Mouse (Mus musculus): ENCODE data around the gene Parpbp. TPM values are rescaled to one million over a fixed set of nuclear protein-coding genes. Genes with fewer than 3 reads are reported as not detected.

Parpbp gene
- polyA plus RNA-seq (2012; rRNA removed) = 7.0 and 12.0 TPM in 2 replicates

DNA sequence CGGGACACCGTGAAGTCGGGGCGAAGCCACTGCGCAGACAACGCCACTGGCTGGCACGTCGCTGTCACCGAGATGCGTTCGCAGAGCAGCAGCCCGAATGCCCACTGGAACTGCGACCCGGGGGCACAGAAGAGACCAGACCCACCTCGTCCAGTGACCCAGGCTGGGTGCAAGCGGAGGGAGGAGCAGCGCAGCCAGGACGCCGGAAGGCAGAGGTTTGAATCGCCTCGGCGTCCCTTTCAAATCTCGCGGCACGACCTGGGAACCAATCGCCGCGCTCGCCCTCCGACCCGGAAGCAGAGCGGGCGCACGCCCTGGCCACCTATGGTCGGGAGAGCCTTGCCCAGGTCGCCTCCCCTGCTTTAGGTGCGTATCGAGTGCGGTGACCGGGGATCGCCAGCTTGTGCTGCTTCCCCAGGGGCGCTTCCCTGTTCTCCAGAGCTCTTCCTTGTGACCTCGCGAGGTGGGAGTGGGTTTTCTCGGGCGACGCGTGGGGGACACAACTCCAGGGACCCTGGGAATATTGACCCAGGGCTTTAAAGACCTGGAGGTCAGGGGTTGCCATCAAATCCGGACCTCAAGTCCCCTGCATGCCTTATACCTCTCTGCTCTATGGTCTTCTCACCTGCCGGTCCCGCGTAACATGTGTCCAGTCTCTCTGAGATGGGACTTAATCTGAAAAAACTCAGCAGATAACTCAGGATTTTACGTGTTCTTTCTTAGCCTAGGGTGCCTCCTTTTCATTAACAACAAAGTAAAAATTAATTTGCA is at the start of gene Parpbp, which contains the start of gene Nup37:
Gene Parpbp, minus strand, starts transcription at position 235 of the 771 bp plus-strand sequence.
Gene Nup37, plus strand, starts transcription at position 286 of the 771 bp plus-strand sequence.

GRCm38 (mm10) chr10:88090772-88091171 is 56.0 kb downstream of the Parpbp start, which contains the start of gene Pmch:
Gene Pmch (plus strand): TSS chr10:88091072.

Other genes with a start within 250 kb of the Parpbp start
- 0.46 TPM in 1 of 2 replicates, not detected in the other for gene Pmch, start 55.9 kb downstream of the Parpbp start, polyA plus RNA-seq (2012; rRNA removed)
- gene Nup37, start 51 bp upstream of the Parpbp start, polyA plus RNA-seq (2012; rRNA removed) = 39.5 and 61.2 TPM in 2 replicates
- gene Washc3, start 54.2 kb upstream of the Parpbp start, polyA plus RNA-seq (2012; rRNA removed) = 28.4 and 29.1 TPM in 2 replicates
- gene Dram1, start 232.1 kb upstream of the Parpbp start, polyA plus RNA-seq (2012; rRNA removed) = 0.38 and 0.48 TPM in 2 replicates
- 14.7 and 17.2 TPM in 2 replicates for gene Gnptab, start 232.2 kb upstream of the Parpbp start, polyA plus RNA-seq (2012; rRNA removed)